Mouse (Mus musculus): ENCODE data around the gene Mea1. TPM values are rescaled to one million over a fixed set of nuclear protein-coding genes. Genes with fewer than 3 reads are reported as not detected.

Gene Mea1
- total RNA-seq, 2 experiments from 2014 or later, result 41.3 to 48.6 TPM

Other genes starting within 250 kb of the Mea1 start
- gene Crip3, start 249.9 kb upstream of the Mea1 start, total RNA-seq (2021), result under 1 TPM; 0.28 to 0.59 TPM
- under 1 TPM in 1 of 2 experiments, not detected in 1; 0.14 TPM for gene Slc22a7, start 240.3 kb upstream of the Mea1 start, total RNA-seq (2021)
- gene Ttbk1, start 191.1 kb upstream of the Mea1 start, total RNA-seq (2021), result under 1 TPM; 0.05 to 0.23 TPM
- 1 to 10 TPM; 5.0 to 6.4 TPM for gene Dnph1, start 182.1 kb upstream of the Mea1 start, total RNA-seq (2021)
- 10 to 100 TPM; 13.6 to 14.4 TPM for gene Cul9, start 132.4 kb upstream of the Mea1 start, total RNA-seq (2021)
- gene Srf, start 122.6 kb upstream of the Mea1 start, total RNA-seq (2021), result 10 to 100 TPM; 80.0 to 87.2 TPM
- gene Ptk7, start 49.3 kb upstream of the Mea1 start, total RNA-seq (2021), result under 1 TPM; 0.30 to 0.38 TPM
- gene Klc4, start 32.8 kb upstream of the Mea1 start, total RNA-seq (2021), result 10 to 100 TPM; 12.6 to 13.4 TPM
- gene Mrpl2, start 32.6 kb upstream of the Mea1 start, total RNA-seq (2021), result 100 to 1,000 TPM; 104 TPM
- gene Cul7, start 28.5 kb upstream of the Mea1 start, total RNA-seq (2021), result 1 to 10 TPM; 3.4 to 4.1 TPM
- 10 to 100 TPM in 1 of 2 experiments, 1 to 10 TPM in 1; 8.4 to 11.8 TPM for gene Rrp36, start 4.4 kb upstream of the Mea1 start, total RNA-seq (2021)
- 10 to 100 TPM; 64.7 to 90.2 TPM for gene Klhdc3, start 2.1 kb downstream of the Mea1 start, total RNA-seq (2021)
- 10 to 100 TPM; 26.4 to 28.3 TPM for gene Ppp2r5d, start 26.3 kb downstream of the Mea1 start, total RNA-seq (2021)
- 10 to 100 TPM; 13.6 to 15.0 TPM for gene Pex6, start 32.7 kb downstream of the Mea1 start, total RNA-seq (2021)
- 1 to 10 TPM; 2.2 to 3.4 TPM for gene Gnmt, start 50.4 kb downstream of the Mea1 start, total RNA-seq (2021)
- gene Cnpy3, start 73.4 kb downstream of the Mea1 start, total RNA-seq (2021), result 1 to 10 TPM; 7.0 to 8.2 TPM
- gene Ptcra, start 84.9 kb downstream of the Mea1 start, total RNA-seq (2021), result not detected
- gene 2310039H08Rik, start 93.8 kb downstream of the Mea1 start, total RNA-seq (2021), result 10 to 100 TPM; 38.2 to 40.1 TPM
- gene Rpl7l1, start 103.9 kb downstream of the Mea1 start, total RNA-seq (2021), result 10 to 100 TPM; 36.7 to 37.9 TPM
- gene Bicral, start 179.7 kb downstream of the Mea1 start, total RNA-seq (2021), result 10 to 100 TPM in 1 of 2 experiments, 1 to 10 TPM in 1; 9.3 to 13.7 TPM
- 1 to 10 TPM; 7.1 to 7.4 TPM for gene Tbcc, start 211.9 kb downstream of the Mea1 start, total RNA-seq (2021)
- not detected for gene Prph2, start 231.7 kb downstream of the Mea1 start, total RNA-seq (2021)

Measured in gastrocnemius, adult 18-20 months (tissue).